Mouse (Mus musculus): ENCODE results near the gene Olfr623. TPM values are rescaled to one million over a fixed set of nuclear protein-coding genes. Genes with fewer than 3 reads are reported as not detected.

Olfr623 gene
- polyA plus RNA-seq, 1 experiment from 2014 or later: not detected

Other genes with a start within 250 kb of the Olfr623 start
- not detected in 2 replicates for gene Usp17lc, start 248.6 kb downstream of the Olfr623 start, polyA plus RNA-seq (2014; fragmentation: Nextera tagmentation; extraction: Ambion mirVana)
- not detected in 2 replicates for gene Olfr605, start 218.3 kb downstream of the Olfr623 start, polyA plus RNA-seq (2014; fragmentation: Nextera tagmentation; extraction: Ambion mirVana)
- gene Olfr606, start 214.7 kb downstream of the Olfr623 start, polyA plus RNA-seq (2014; fragmentation: Nextera tagmentation; extraction: Ambion mirVana): not detected in 2 replicates
- gene Olfr607, start 199.5 kb downstream of the Olfr623 start, polyA plus RNA-seq (2014; fragmentation: Nextera tagmentation; extraction: Ambion mirVana): not detected in 2 replicates
- not detected in 2 replicates for gene Olfr608, start 193.8 kb downstream of the Olfr623 start, polyA plus RNA-seq (2014; fragmentation: Nextera tagmentation; extraction: Ambion mirVana)
- not detected in 2 replicates for gene Olfr609, start 165.6 kb downstream of the Olfr623 start, polyA plus RNA-seq (2014; fragmentation: Nextera tagmentation; extraction: Ambion mirVana)
- not detected in 2 replicates for gene Olfr610, start 151.6 kb downstream of the Olfr623 start, polyA plus RNA-seq (2014; fragmentation: Nextera tagmentation; extraction: Ambion mirVana)
- gene Olfr611, start 142.9 kb downstream of the Olfr623 start, polyA plus RNA-seq (2014; fragmentation: Nextera tagmentation; extraction: Ambion mirVana): not detected in 2 replicates
- gene Olfr612, start 121.0 kb downstream of the Olfr623 start, polyA plus RNA-seq (2014; fragmentation: Nextera tagmentation; extraction: Ambion mirVana): not detected in 2 replicates
- not detected in 2 replicates for gene Olfr613, start 115.6 kb downstream of the Olfr623 start, polyA plus RNA-seq (2014; fragmentation: Nextera tagmentation; extraction: Ambion mirVana)
- not detected in 2 replicates for gene Olfr615, start 107.6 kb downstream of the Olfr623 start, polyA plus RNA-seq (2014; fragmentation: Nextera tagmentation; extraction: Ambion mirVana)
- not detected in 2 replicates for gene Olfr616, start 94.6 kb downstream of the Olfr623 start, polyA plus RNA-seq (2014; fragmentation: Nextera tagmentation; extraction: Ambion mirVana)
- not detected in 2 replicates for gene Olfr617, start 90.6 kb downstream of the Olfr623 start, polyA plus RNA-seq (2014; fragmentation: Nextera tagmentation; extraction: Ambion mirVana)
- not detected in 2 replicates for gene Olfr618, start 73.6 kb downstream of the Olfr623 start, polyA plus RNA-seq (2014; fragmentation: Nextera tagmentation; extraction: Ambion mirVana)
- not detected in 2 replicates for gene Olfr619, start 63.1 kb downstream of the Olfr623 start, polyA plus RNA-seq (2014; fragmentation: Nextera tagmentation; extraction: Ambion mirVana)
- not detected in 2 replicates for gene Olfr620, start 51.2 kb downstream of the Olfr623 start, polyA plus RNA-seq (2014; fragmentation: Nextera tagmentation; extraction: Ambion mirVana)
- not detected in 2 replicates for gene Olfr622, start 21.0 kb downstream of the Olfr623 start, polyA plus RNA-seq (2014; fragmentation: Nextera tagmentation; extraction: Ambion mirVana)
- gene Olfr624, start 7.5 kb upstream of the Olfr623 start, polyA plus RNA-seq (2014; fragmentation: Nextera tagmentation; extraction: Ambion mirVana): 0.04 TPM in 2 replicates
- gene Olfr625-ps1, start 19.0 kb upstream of the Olfr623 start, polyA plus RNA-seq (2014; fragmentation: Nextera tagmentation; extraction: Ambion mirVana): not detected in 2 replicates
- gene Olfr243, start 51.0 kb upstream of the Olfr623 start, polyA plus RNA-seq (2014; fragmentation: Nextera tagmentation; extraction: Ambion mirVana): not detected in 2 replicates
- gene Olfr628, start 66.7 kb upstream of the Olfr623 start, polyA plus RNA-seq (2014; fragmentation: Nextera tagmentation; extraction: Ambion mirVana): not detected in 2 replicates
- gene Olfr629, start 81.2 kb upstream of the Olfr623 start, polyA plus RNA-seq (2014; fragmentation: Nextera tagmentation; extraction: Ambion mirVana): not detected in 2 replicates
- gene Olfr630, start 93.6 kb upstream of the Olfr623 start, polyA plus RNA-seq (2014; fragmentation: Nextera tagmentation; extraction: Ambion mirVana): not detected in 2 replicates
- gene Olfr69, start 107.9 kb upstream of the Olfr623 start, polyA plus RNA-seq (2014; fragmentation: Nextera tagmentation; extraction: Ambion mirVana): not detected in 2 replicates
- not detected in 2 replicates for gene Olfr68, start 116.0 kb upstream of the Olfr623 start, polyA plus RNA-seq (2014; fragmentation: Nextera tagmentation; extraction: Ambion mirVana)
- gene Olfr67, start 128.1 kb upstream of the Olfr623 start, polyA plus RNA-seq (2014; fragmentation: Nextera tagmentation; extraction: Ambion mirVana): not detected in 2 replicates
- gene Hbb-bt, start 150.3 kb upstream of the Olfr623 start, polyA plus RNA-seq (2014; fragmentation: Nextera tagmentation; extraction: Ambion mirVana): 601 and 630 TPM in 2 replicates
- 191 and 252 TPM in 2 replicates for gene Hbb-bs, start 164.4 kb upstream of the Olfr623 start, polyA plus RNA-seq (2014; fragmentation: Nextera tagmentation; extraction: Ambion mirVana)
- gene Hbb-bh2, start 176.8 kb upstream of the Olfr623 start, polyA plus RNA-seq (2014; fragmentation: Nextera tagmentation; extraction: Ambion mirVana): not detected in 2 replicates
- gene Hbb-bh1, start 179.5 kb upstream of the Olfr623 start, polyA plus RNA-seq (2014; fragmentation: Nextera tagmentation; extraction: Ambion mirVana): 2,034 and 2,085 TPM in 2 replicates
- 8,929 and 9,080 TPM in 2 replicates for gene Hbb-y, start 189.5 kb upstream of the Olfr623 start, polyA plus RNA-seq (2014; fragmentation: Nextera tagmentation; extraction: Ambion mirVana)
- not detected in 2 replicates for gene Olfr66, start 222.6 kb upstream of the Olfr623 start, polyA plus RNA-seq (2014; fragmentation: Nextera tagmentation; extraction: Ambion mirVana)
- not detected in 2 replicates for gene Olfr64, start 230.8 kb upstream of the Olfr623 start, polyA plus RNA-seq (2014; fragmentation: Nextera tagmentation; extraction: Ambion mirVana)
- not detected in 2 replicates for gene Olfr65, start 239.8 kb upstream of the Olfr623 start, polyA plus RNA-seq (2014; fragmentation: Nextera tagmentation; extraction: Ambion mirVana)

Measured in neural tube, embryonic 11.5 days (tissue).